Mouse (Mus musculus) kidney, adult 18-20 months (tissue): ENCODE measurements around the gene Tor1aip2.

Source experiments
- DNase-seq: peaks from one replicate; pipeline ENCODE4 v3.0.0; 2021

Tor1aip2 gene

GRCm38 (mm10) chr1:156111728-156112127 is 76.5 kb downstream of the Tor1aip2 start:
- no peak for DNase-seq

- DNase-seq = no peak
Measured at GRCm38 (mm10) chr1:156112142-156112541, 76.9 kb downstream of the Tor1aip2 start.

GRCm38 (mm10) chr1:156113884-156114499 is 78.8 kb downstream of the Tor1aip2 start:
- DNase-seq = no peak

- no peak for DNase-seq
Measured at GRCm38 (mm10) chr1:156116770-156117169, 81.6 kb downstream of the Tor1aip2 start.
